Mouse (Mus musculus) liver, embryonic 13.5 days (tissue): Measurements from ENCODE around the gene Ucn2. TPM values are rescaled to one million over a fixed set of nuclear protein-coding genes. Genes with fewer than 3 reads are reported as not detected.
A peak's percentile ranks its signal among the peaks of the same experiment; 100 is the strongest.

Experiments
- ATAC-seq: fragments of 200-750 bp; cut with Nextera tagmentation; 2 replicates; pipeline ENCODE4 v1.8.0; 2017; ENCODE audit warnings: low read depth, mild to moderate bottlenecking, moderate number of reproducible peaks, moderate library complexity
- DNase-seq: peaks from one replicate; pipeline ENCODE4 v3.0.0; 2022
- H3K27ac ChIP-seq: fragments of 300-500 bp; sonication (generic); 2 replicates; pipeline ENCODE4 v1.5.1; 2015; ENCODE audit warnings: moderate library complexity, mild to moderate bottlenecking, inconsistent platforms
- H3K27me3 ChIP-seq: fragments of 300-500 bp; sonication (generic); 2 replicates; pipeline ENCODE4 v1.6.1; 2015; ENCODE audit warnings: mild to moderate bottlenecking, inconsistent platforms
- H3K36me3 ChIP-seq: fragments of 300-500 bp; sonication (generic); 2 replicates; pipeline ENCODE4 v1.6.1; 2015; ENCODE audit warnings: mild to moderate bottlenecking, inconsistent platforms
- H3K4me1 ChIP-seq: fragments of 300-500 bp; sonication (generic); replicated peaks from 2 replicates; pipeline ENCODE4 v1.6.1; 2015; ENCODE audit warnings: inconsistent platforms
- H3K4me2 ChIP-seq: fragments of 300-500 bp; sonication (generic); 2 replicates; pipeline ENCODE4 v1.6.1; 2015; ENCODE audit warnings: inconsistent platforms, mild to moderate bottlenecking, moderate library complexity
- H3K4me3 ChIP-seq: fragments of 300-500 bp; sonication (generic); replicated peaks from 2 replicates; pipeline ENCODE4 v1.5.1; 2015; ENCODE audit warnings: mild to moderate bottlenecking, inconsistent platforms
- H3K9ac ChIP-seq: fragments of 300-500 bp; sonication (generic); 2 replicates; pipeline ENCODE4 v1.6.1; 2015; ENCODE audit warnings: mild to moderate bottlenecking, inconsistent platforms
- H3K9me3 ChIP-seq: fragments of 300-500 bp; sonication (generic); replicated peaks from 2 replicates; pipeline ENCODE4 v1.6.1; 2016; ENCODE audit warnings: inconsistent platforms
- WGBS: fragments of 180-500 bp; shearing (Covaris S2); methylation state at CpG from one replicate; pipeline ENCODE4 v1.1.7; 2015; ENCODE audit not compliant: insufficient replicate concordance; 5-methylcytosine and 5-hydroxymethylcytosine counted together
- polyA plus RNA-seq: library from polyadenylated mRNA; unstranded; fragments of >200 nt; fragmentation: Nextera tagmentation; extraction: Ambion mirVana; gene quantifications from 2 replicates; pipeline ENCODE4 v1.2.1, GENCODE M21; 2015

Gene Ucn2
- polyA plus RNA-seq, 1 experiment from 2014 or later, result not detected

- ATAC-seq (no peak), DNase-seq (no peak)
- H3K27ac ChIP-seq, result 0 out of 2 replicates have a peak overlapping the region, but pooled peaks have one; percentile 18
- H3K9me3 ChIP-seq, result no peaks in the 10 kb centered on the region
- 77% methylated on average over 14 of the region's 14 CpGs for WGBS
- no peak overlapping the region for H3K4me3 ChIP-seq
- no peak overlapping the region for H3K4me2 ChIP-seq
- peaks cover 36% of the 10 kb centered on the region for H3K4me1 ChIP-seq
- no peaks in the 10 kb centered on the region for H3K36me3 ChIP-seq
- no peak overlapping the region for H3K9ac ChIP-seq
- H3K27me3 ChIP-seq, result 0 out of 2 replicates have a peak, but pooled peaks cover 3% of the 10 kb centered on the region
Observed at GRCm38 (mm10) chr9:109010316-109010690, 24.5 kb downstream of the Ucn2 start.

- Histone ChIP-seq H3K27ac (0 out of 2 replicates have a peak overlapping the region, but pooled peaks have one; percentile 35), H3K4me2 (peak overlapping the region; percentile 30), H3K36me3 (no peaks in the 10 kb centered on the region), H3K27me3 (peaks cover 3% of the 10 kb centered on the region; the same call in 1 of the 2 replicates), H3K4me1 (peaks cover 42% of the 10 kb centered on the region), H3K4me3 (no peak overlapping the region), H3K9ac (0 out of 2 replicates have a peak overlapping the region, but pooled peaks have one; percentile 9), H3K9me3 (no peaks in the 10 kb centered on the region)
- DNase-seq, result no peak
- peak; percentile 67 for ATAC-seq
- 18% methylated on average over 8 of the region's 8 CpGs for WGBS
Observed at GRCm38 (mm10) chr9:109015397-109015796, 29.6 kb downstream of the Ucn2 start.

- Histone ChIP-seq H3K9ac (peak overlapping the region; percentile 53), H3K36me3 (no peaks in the 10 kb centered on the region), H3K27ac (peak overlapping the region; percentile 77), H3K27me3 (peaks cover 3% of the 10 kb centered on the region; the same call in 1 of the 2 replicates), H3K4me1 (peaks cover 42% of the 10 kb centered on the region), H3K4me2 (peak overlapping the region; percentile 52), H3K4me3 (peak overlapping the region; percentile 5), H3K9me3 (no peaks in the 10 kb centered on the region)
- DNase-seq (peak; percentile 65), ATAC-seq (peak; percentile 90)
- WGBS, result 9% methylated on average over 11 of the region's 11 CpGs
Observed at GRCm38 (mm10) chr9:109016973-109017604, 31.3 kb downstream of the Ucn2 start.

GRCm38 (mm10) chr9:109021428-109021827 is 35.6 kb downstream of the Ucn2 start:
- H3K4me2 ChIP-seq, result no peak overlapping the region
- H3K27ac ChIP-seq, result no peak overlapping the region
- ATAC-seq, result no peak
- WGBS, result 46% methylated on average over 4 of the region's 4 CpGs
- no peak overlapping the region for H3K9ac ChIP-seq
- no peaks in the 10 kb centered on the region for H3K36me3 ChIP-seq
- no peaks in the 10 kb centered on the region; the same call in 1 of the 2 replicates for H3K27me3 ChIP-seq
- no peaks in the 10 kb centered on the region for H3K9me3 ChIP-seq
- no peak for DNase-seq
- H3K4me1 ChIP-seq, result peaks cover 20% of the 10 kb centered on the region
- no peak overlapping the region for H3K4me3 ChIP-seq

- ATAC-seq (no peak), DNase-seq (no peak)
- Histone ChIP-seq H3K9me3 (no peaks in the 10 kb centered on the region), H3K4me3 (no peak overlapping the region), H3K36me3 (no peaks in the 10 kb centered on the region), H3K4me2 (no peak overlapping the region), H3K27me3 (no peaks in the 10 kb centered on the region; the same call in 1 of the 2 replicates), H3K9ac (no peak overlapping the region), H3K4me1 (peaks cover 3% of the 10 kb centered on the region), H3K27ac (no peak overlapping the region)
- WGBS, result 61% methylated on average over 17 of the region's 17 CpGs
Observed at GRCm38 (mm10) chr9:109022866-109023685, 37.3 kb downstream of the Ucn2 start.

GRCm38 (mm10) chr9:109027521-109027920 is 41.7 kb downstream of the Ucn2 start:
- H3K4me1 ChIP-seq, result peaks cover 7% of the 10 kb centered on the region
- ATAC-seq (no peak), DNase-seq (no peak)
- WGBS, result 61% methylated on average over 8 of the region's 8 CpGs
- H3K36me3 ChIP-seq, result no peaks in the 10 kb centered on the region
- H3K27ac ChIP-seq, result no peak overlapping the region
- no peak overlapping the region for H3K4me3 ChIP-seq
- no peak overlapping the region for H3K9ac ChIP-seq
- H3K4me2 ChIP-seq, result no peak overlapping the region
- no peaks in the 10 kb centered on the region; the same call in 1 of the 2 replicates for H3K27me3 ChIP-seq
- no peaks in the 10 kb centered on the region for H3K9me3 ChIP-seq

- Histone ChIP-seq H3K27me3 (no peaks in the 10 kb centered on the region; the same call in 1 of the 2 replicates), H3K4me3 (no peak overlapping the region), H3K9me3 (no peaks in the 10 kb centered on the region), H3K27ac (no peak overlapping the region), H3K9ac (no peak overlapping the region), H3K36me3 (no peaks in the 10 kb centered on the region), H3K4me2 (no peak overlapping the region), H3K4me1 (peaks cover 13% of the 10 kb centered on the region)
- DNase-seq (no peak), ATAC-seq (no peak)
- WGBS, result 72% methylated on average over 3 of the region's 3 CpGs
Observed at GRCm38 (mm10) chr9:109028421-109028820, 42.6 kb downstream of the Ucn2 start.

- Histone ChIP-seq H3K4me1 (peaks cover 13% of the 10 kb centered on the region), H3K36me3 (no peaks in the 10 kb centered on the region), H3K4me3 (no peak overlapping the region), H3K27ac (no peak overlapping the region), H3K9me3 (no peaks in the 10 kb centered on the region), H3K4me2 (no peak overlapping the region), H3K9ac (no peak overlapping the region), H3K27me3 (no peaks in the 10 kb centered on the region; the same call in 1 of the 2 replicates)
- ATAC-seq (no peak), DNase-seq (no peak)
- 68% methylated on average over 5 of the region's 5 CpGs for WGBS
Observed at GRCm38 (mm10) chr9:109028919-109029318, 43.1 kb downstream of the Ucn2 start.

- Histone ChIP-seq H3K4me1 (peaks cover 13% of the 10 kb centered on the region), H3K4me2 (no peak overlapping the region), H3K4me3 (no peak overlapping the region), H3K27me3 (no peaks in the 10 kb centered on the region; the same call in 1 of the 2 replicates), H3K36me3 (no peaks in the 10 kb centered on the region), H3K9me3 (no peaks in the 10 kb centered on the region), H3K27ac (no peak overlapping the region), H3K9ac (no peak overlapping the region)
- ATAC-seq (no peak), DNase-seq (no peak)
- WGBS, result 50% methylated on average over 3 of the region's 3 CpGs
Observed at GRCm38 (mm10) chr9:109030312-109030711, 44.5 kb downstream of the Ucn2 start.

GRCm38 (mm10) chr9:109031001-109031400 is 45.2 kb downstream of the Ucn2 start:
- 80% methylated on average over 7 of the region's 7 CpGs for WGBS
- Histone ChIP-seq H3K4me2 (no peak overlapping the region), H3K4me1 (peaks cover 13% of the 10 kb centered on the region), H3K9ac (no peak overlapping the region), H3K27me3 (no peaks in the 10 kb centered on the region; the same call in 1 of the 2 replicates), H3K36me3 (no peaks in the 10 kb centered on the region), H3K9me3 (no peaks in the 10 kb centered on the region), H3K27ac (no peak overlapping the region), H3K4me3 (no peak overlapping the region)
- ATAC-seq, result no peak
- no peak for DNase-seq

GRCm38 (mm10) chr9:109031686-109032085 is 45.9 kb downstream of the Ucn2 start:
- H3K4me3 ChIP-seq, result no peak overlapping the region
- H3K4me1 ChIP-seq, result peaks cover 13% of the 10 kb centered on the region
- DNase-seq (no peak), ATAC-seq (no peak)
- H3K4me2 ChIP-seq, result no peak overlapping the region
- WGBS, result 67% methylated on average over 8 of the region's 8 CpGs
- no peak overlapping the region for H3K27ac ChIP-seq
- H3K27me3 ChIP-seq, result no peaks in the 10 kb centered on the region; the same call in 1 of the 2 replicates
- H3K9me3 ChIP-seq, result no peaks in the 10 kb centered on the region
- H3K9ac ChIP-seq, result no peak overlapping the region
- H3K36me3 ChIP-seq, result no peaks in the 10 kb centered on the region
